Mouse (Mus musculus) heart, embryonic 16.5 days (tissue): ENCODE measurements around the gene Armh3. TPM values are rescaled to one million over a fixed set of nuclear protein-coding genes. Genes with fewer than 3 reads are reported as not detected.

Experiments
- ATAC-seq: fragments of 200-750 bp; cut with Nextera tagmentation; replicated peaks from 2 replicates; pipeline ENCODE4 v1.8.0; 2017; ENCODE audit warnings: moderate number of reproducible peaks; ENCODE audit not compliant: insufficient read depth, low FRiP score; ENCODE audit errors: extremely low read depth
- H3K27ac ChIP-seq: fragments of 300-500 bp; sonication (generic); 2 replicates; pipeline ENCODE4 v1.5.1; 2014; ENCODE audit warnings: mild to moderate bottlenecking, low read length, control low read depth, moderate library complexity
- H3K27me3 ChIP-seq: fragments of 300-500 bp; sonication (generic); 2 replicates; pipeline ENCODE4 v1.6.1; 2014; ENCODE audit warnings: low read length, mixed read lengths; ENCODE audit not compliant: control insufficient read depth, insufficient read depth
- H3K36me3 ChIP-seq: fragments of 300-500 bp; sonication (generic); 2 replicates; pipeline ENCODE4 v1.6.1; 2014; ENCODE audit not compliant: control insufficient read depth, insufficient read depth
- H3K4me1 ChIP-seq: fragments of 300-500 bp; sonication (generic); 2 replicates; pipeline ENCODE4 v1.6.1; 2014; ENCODE audit warnings: low read length, mixed read lengths; ENCODE audit not compliant: control insufficient read depth, insufficient read depth
- H3K4me2 ChIP-seq: fragments of 300-500 bp; sonication (generic); 2 replicates; pipeline ENCODE4 v1.6.1; 2014; ENCODE audit warnings: low read depth, mild to moderate bottlenecking, control low read depth, low read length
- H3K4me3 ChIP-seq: fragments of 300-500 bp; sonication (generic); 2 replicates; pipeline ENCODE4 v1.5.1; 2014; ENCODE audit warnings: mild to moderate bottlenecking, control low read depth, low read length
- H3K9ac ChIP-seq: fragments of 300-500 bp; sonication (generic); 2 replicates; pipeline ENCODE4 v1.6.1; 2014; ENCODE audit warnings: low read length, control low read depth
- H3K9me3 ChIP-seq: fragments of 300-500 bp; sonication (generic); replicated peaks from 2 replicates; pipeline ENCODE4 v1.6.1; 2016; ENCODE audit warnings: low read length; ENCODE audit not compliant: control insufficient read depth
- WGBS: fragments of 180-500 bp; shearing (Covaris S2); extraction: QIAGEN DNeasy Blood & Tissue Kit; methylation state at CpG from one replicate; pipeline ENCODE4 v1.1.7; 2014; 5-methylcytosine and 5-hydroxymethylcytosine counted together
- polyA plus RNA-seq: library from polyadenylated mRNA; unstranded; fragments of >200 nt; fragmentation: Nextera tagmentation; extraction: Ambion mirVana; gene quantifications from 2 replicates; pipeline ENCODE4 v1.2.1, GENCODE M21; 2015

Gene Armh3
- polyA plus RNA-seq, 1 experiment from 2014 or later, result 15.3 TPM

DNA sequence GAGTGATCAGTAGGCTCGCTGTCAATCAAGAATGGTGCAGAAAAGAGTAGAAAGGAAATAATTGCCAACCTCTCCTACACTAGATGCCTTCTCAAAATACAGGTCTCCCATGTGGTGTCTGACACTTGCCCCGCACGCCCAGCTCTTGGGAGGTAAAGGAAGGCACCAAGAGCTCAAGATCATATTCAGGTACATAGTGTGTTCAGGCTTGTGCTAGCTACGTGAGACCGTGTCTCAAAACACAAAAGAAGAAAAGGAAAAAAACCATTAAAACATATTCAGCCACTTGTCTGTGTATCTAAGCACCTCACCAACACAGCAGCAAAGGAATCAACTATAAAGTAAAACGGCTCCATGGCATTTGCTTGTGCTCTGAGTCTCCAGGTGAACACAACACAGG lies 85.9 kb downstream of the Armh3 start:
- H3K9me3 ChIP-seq, result no peaks in the 10 kb centered on the region
- no peak overlapping the region for H3K9ac ChIP-seq
- WGBS, result 91% methylated on average over 6 of the region's 6 CpGs
- H3K4me1 ChIP-seq, result peaks cover 6% of the 10 kb centered on the region; the same call in 1 of the 2 replicates
- no peak overlapping the region for H3K4me2 ChIP-seq
- ATAC-seq, result no peak
- H3K36me3 ChIP-seq, result peaks cover 2% of the 10 kb centered on the region; the same call in 1 of the 2 replicates
- no peak overlapping the region for H3K4me3 ChIP-seq
- H3K27me3 ChIP-seq, result no peaks in the 10 kb centered on the region
- no peak overlapping the region for H3K27ac ChIP-seq

- Histone ChIP-seq H3K4me3 (no peak overlapping the region), H3K27me3 (no peaks in the 10 kb centered on the region), H3K9me3 (no peaks in the 10 kb centered on the region), H3K27ac (no peak overlapping the region), H3K4me1 (peaks cover 6% of the 10 kb centered on the region; the same call in 1 of the 2 replicates), H3K9ac (no peak overlapping the region), H3K36me3 (peaks cover 3% of the 10 kb centered on the region; the same call in 1 of the 2 replicates), H3K4me2 (no peak overlapping the region)
- no peak for ATAC-seq
- WGBS, result 80% methylated on average over 10 of the region's 10 CpGs
Observed at GRCm38 (mm10) chr19:45911236-45912025, 86.9 kb downstream of the Armh3 start.

GRCm38 (mm10) chr19:45908246-45908645 lies 90.0 kb downstream of the Armh3 start:
- no peak for ATAC-seq

DNA sequence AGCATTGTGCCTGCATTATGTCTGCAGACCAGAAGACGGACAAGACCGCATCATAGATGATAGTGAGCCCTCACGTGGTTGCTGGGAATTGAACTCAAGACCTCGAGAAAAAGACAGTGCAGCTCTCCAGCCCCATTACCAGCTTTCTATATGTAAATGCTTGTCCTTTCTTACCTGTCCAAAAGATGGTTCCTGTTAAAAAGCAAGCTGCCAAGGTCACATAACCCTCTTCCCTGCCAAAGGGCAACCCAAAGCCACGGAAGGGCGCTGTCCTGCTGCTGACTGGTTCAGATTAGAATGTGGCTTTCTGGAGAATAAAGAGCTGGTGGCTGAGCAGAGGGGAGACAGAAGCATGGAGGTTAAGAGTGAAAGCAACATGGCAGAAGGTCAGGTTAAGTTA lies 90.9 kb downstream of the Armh3 start:
- no peak overlapping the region for H3K27ac ChIP-seq
- H3K27me3 ChIP-seq, result no peaks in the 10 kb centered on the region
- H3K36me3 ChIP-seq, result peaks cover 3% of the 10 kb centered on the region; the same call in 1 of the 2 replicates
- H3K4me1 ChIP-seq, result peaks cover 17% of the 10 kb centered on the region
- no peak overlapping the region for H3K9ac ChIP-seq
- 92% methylated on average over 6 of the region's 6 CpGs for WGBS
- H3K4me3 ChIP-seq, result no peak overlapping the region
- ATAC-seq, result no peak
- H3K4me2 ChIP-seq, result no peak overlapping the region
- H3K9me3 ChIP-seq, result no peaks in the 10 kb centered on the region

More at GRCm38 (mm10) chr19:45908246-45908645, 90.0 kb downstream of the Armh3 start:
- Histone ChIP-seq H3K9ac (no peak overlapping the region), H3K36me3 (peaks cover 3% of the 10 kb centered on the region; the same call in 1 of the 2 replicates), H3K4me1 (peaks cover 13% of the 10 kb centered on the region), H3K27ac (no peak overlapping the region), H3K9me3 (no peaks in the 10 kb centered on the region), H3K4me2 (no peak overlapping the region), H3K27me3 (no peaks in the 10 kb centered on the region), H3K4me3 (no peak overlapping the region)
- WGBS, result 92% methylated on average over 3 of the region's 3 CpGs

- Histone ChIP-seq H3K9ac (no peak overlapping the region), H3K27me3 (no peaks in the 10 kb centered on the region), H3K36me3 (peaks cover 3% of the 10 kb centered on the region; the same call in 1 of the 2 replicates), H3K4me1 (peaks cover 17% of the 10 kb centered on the region), H3K9me3 (no peaks in the 10 kb centered on the region), H3K4me2 (no peak overlapping the region), H3K4me3 (no peak overlapping the region), H3K27ac (peak overlapping the region; percentile 95)
- ATAC-seq, result peak; percentile 4; the same call in 1 of the 2 replicates
- WGBS, result 52% methylated on average over 3 of the region's 3 CpGs
Observed at GRCm38 (mm10) chr19:45903861-45904260, 94.4 kb downstream of the Armh3 start.

DNA sequence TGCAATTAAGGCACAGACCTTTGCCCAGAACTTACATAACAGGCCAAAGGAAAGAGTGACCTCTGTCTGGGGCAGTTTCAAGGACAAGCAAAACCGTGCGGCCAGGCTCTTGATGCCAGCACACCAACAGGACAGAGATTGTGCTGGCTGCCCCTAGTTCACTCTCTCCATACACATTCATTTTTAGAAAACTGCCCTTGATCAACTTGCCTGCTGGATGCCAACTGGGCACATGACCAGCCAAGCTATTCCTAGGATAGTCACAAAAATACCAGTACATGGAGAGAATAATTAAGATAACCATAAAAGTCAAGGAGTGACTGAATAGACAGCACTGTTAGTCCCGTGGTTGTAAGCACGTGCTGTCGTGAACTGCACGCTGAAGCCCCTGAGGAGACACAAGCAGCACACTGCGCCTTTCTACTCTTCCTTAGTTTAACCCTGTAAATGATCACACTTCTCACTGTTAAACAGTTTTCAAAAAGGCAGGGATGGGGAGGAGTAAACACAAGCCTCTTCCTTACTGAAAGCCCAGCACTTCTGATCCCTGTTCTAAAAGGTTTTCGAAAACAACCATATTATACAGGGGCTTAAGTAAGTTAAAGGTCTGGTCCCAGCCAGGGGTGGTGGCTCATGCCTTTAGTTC lies 95.8 kb downstream of the Armh3 start:
- Histone ChIP-seq H3K4me3 (no peak overlapping the region), H3K4me1 (peaks cover 17% of the 10 kb centered on the region), H3K9ac (peak overlapping the region; percentile 15; the same call in 1 of the 2 replicates), H3K36me3 (peaks cover 2% of the 10 kb centered on the region; the same call in 1 of the 2 replicates), H3K4me2 (no peak overlapping the region), H3K9me3 (no peaks in the 10 kb centered on the region), H3K27me3 (no peaks in the 10 kb centered on the region), H3K27ac (peak overlapping the region; percentile 95)
- 46% methylated on average over 8 of the region's 8 CpGs for WGBS
- ATAC-seq, result peak; percentile 89

DNA sequence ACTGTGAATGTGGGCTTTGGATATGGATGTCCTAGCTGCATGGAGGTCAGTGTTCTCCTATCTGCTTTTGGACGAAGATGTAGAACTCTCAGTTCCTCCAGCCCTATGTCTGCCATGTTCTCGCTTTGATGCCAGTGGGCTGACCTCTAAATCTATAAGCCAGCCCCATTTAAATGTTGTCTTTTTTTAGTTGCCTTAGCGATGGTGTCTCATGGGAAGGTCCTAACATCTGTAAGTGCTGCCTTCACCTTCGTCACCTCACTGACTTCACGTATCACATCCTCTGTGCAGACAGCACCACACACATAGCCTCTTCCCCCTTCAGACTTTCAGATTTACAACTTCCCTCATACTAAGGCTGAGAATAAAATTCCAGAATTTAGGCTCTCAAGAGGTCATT lies 97.5 kb downstream of the Armh3 start:
- no peaks in the 10 kb centered on the region for H3K36me3 ChIP-seq
- H3K4me2 ChIP-seq, result no peak overlapping the region
- H3K27me3 ChIP-seq, result no peaks in the 10 kb centered on the region
- no peak overlapping the region for H3K27ac ChIP-seq
- ATAC-seq, result no peak
- no peak overlapping the region for H3K4me3 ChIP-seq
- H3K9me3 ChIP-seq, result no peaks in the 10 kb centered on the region
- no peak overlapping the region for H3K9ac ChIP-seq
- 87% methylated on average over 5 of the region's 5 CpGs for WGBS
- peaks cover 17% of the 10 kb centered on the region for H3K4me1 ChIP-seq

DNA sequence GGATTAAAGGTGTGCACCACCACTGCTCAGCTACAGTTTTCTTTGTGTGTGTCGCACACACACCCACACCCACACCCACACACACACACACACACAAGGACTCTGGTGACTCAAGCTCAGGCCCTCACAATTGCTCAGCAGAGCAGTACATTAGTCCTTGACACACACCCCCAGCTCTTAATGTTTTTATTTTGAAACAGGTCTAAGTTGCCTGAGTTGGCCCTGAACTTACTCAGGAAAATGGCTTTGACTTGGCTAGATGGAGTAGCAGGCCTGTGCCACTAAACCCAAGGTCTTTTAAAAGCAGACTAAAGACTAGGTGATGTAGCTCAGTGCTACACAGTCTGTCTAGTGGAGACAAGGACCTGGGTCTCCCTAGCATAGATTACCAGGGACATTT lies 102.6 kb downstream of the Armh3 start:
- no peak overlapping the region for H3K27ac ChIP-seq
- H3K9me3 ChIP-seq, result no peaks in the 10 kb centered on the region
- H3K9ac ChIP-seq, result no peak overlapping the region
- peaks cover 4% of the 10 kb centered on the region for H3K4me1 ChIP-seq
- H3K4me2 ChIP-seq, result no peak overlapping the region
- H3K27me3 ChIP-seq, result no peaks in the 10 kb centered on the region
- no peak overlapping the region for H3K4me3 ChIP-seq
- H3K36me3 ChIP-seq, result no peaks in the 10 kb centered on the region
- 100% methylated on average over 1 of the region's 1 CpGs for WGBS
- no peak for ATAC-seq

GRCm38 (mm10) chr19:45882056-45882455 lies 116.2 kb downstream of the Armh3 start:
- no peak for ATAC-seq
- no peak overlapping the region for H3K27ac ChIP-seq

More at GRCm38 (mm10) chr19:45882056-45882455, 116.2 kb downstream of the Armh3 start:
- Histone ChIP-seq H3K27me3 (no peaks in the 10 kb centered on the region), H3K36me3 (peaks cover 12% of the 10 kb centered on the region; the same call in 1 of the 2 replicates), H3K9me3 (no peaks in the 10 kb centered on the region), H3K4me1 (no peaks in the 10 kb centered on the region), H3K4me2 (no peak overlapping the region), H3K4me3 (no peak overlapping the region), H3K9ac (no peak overlapping the region)
- 63% methylated on average over 3 of the region's 3 CpGs for WGBS
